Mouse (Mus musculus): Measurements from ENCODE around the gene Slc22a16. TPM values are rescaled to one million over a fixed set of nuclear protein-coding genes. Genes with fewer than 3 reads are reported as not detected.
"Not testable (repeated sequence)": the region's sequence is repeated elsewhere in the genome, so short reads cannot be mapped to it uniquely, and the experiment has no call there.

Slc22a16 gene
- not detected in 2 replicates for polyA plus RNA-seq (2015; fragmentation: Nextera tagmentation; extraction: Ambion mirVana)

- no peak for DNase-seq (ENCODE audit: low spot score)
Observed at GRCm38 (mm10) chr10:40570036-40570435, at the start of gene Slc22a16. Gene Slc22a16 (plus strand): TSS chr10:40570336.

- DNase-seq (ENCODE audit: low spot score) = no peak
Observed at GRCm38 (mm10) chr10:40521579-40521978, 48.6 kb upstream of the Slc22a16 start.

DNA sequence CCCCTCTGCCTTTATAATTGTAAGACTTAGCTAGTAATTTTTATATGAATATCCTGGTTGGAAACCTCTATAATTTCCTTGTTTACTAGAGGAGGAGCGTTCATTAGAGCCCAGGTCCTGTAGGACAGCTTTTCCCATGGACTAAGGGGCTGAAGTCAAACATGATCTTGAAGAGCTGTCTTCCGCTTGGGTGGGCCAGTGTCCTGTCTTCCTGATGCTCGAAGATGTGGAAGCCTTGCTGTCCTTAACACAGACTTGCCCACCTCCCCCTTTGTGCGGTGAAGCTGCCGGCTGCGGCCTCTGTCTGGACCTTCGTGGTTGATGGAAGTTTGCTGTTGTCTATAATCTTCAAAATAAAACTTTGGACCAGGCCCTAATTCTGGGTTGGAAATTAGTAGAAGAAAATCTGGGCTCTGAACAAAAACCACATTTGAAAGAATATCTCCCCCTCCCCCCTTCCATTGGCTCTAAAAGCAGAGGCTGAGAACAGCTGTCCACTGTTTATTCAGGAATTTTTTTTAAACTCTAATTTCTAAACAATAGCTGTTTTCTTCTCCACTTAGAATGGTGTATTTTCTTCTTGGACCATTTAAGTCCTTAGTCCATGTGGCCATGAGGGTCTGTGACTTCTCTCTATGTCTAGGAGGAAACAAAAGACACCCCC lies 46.7 kb upstream of the Slc22a16 start:
- DNase-seq (ENCODE audit: low spot score) = no peak

DNA sequence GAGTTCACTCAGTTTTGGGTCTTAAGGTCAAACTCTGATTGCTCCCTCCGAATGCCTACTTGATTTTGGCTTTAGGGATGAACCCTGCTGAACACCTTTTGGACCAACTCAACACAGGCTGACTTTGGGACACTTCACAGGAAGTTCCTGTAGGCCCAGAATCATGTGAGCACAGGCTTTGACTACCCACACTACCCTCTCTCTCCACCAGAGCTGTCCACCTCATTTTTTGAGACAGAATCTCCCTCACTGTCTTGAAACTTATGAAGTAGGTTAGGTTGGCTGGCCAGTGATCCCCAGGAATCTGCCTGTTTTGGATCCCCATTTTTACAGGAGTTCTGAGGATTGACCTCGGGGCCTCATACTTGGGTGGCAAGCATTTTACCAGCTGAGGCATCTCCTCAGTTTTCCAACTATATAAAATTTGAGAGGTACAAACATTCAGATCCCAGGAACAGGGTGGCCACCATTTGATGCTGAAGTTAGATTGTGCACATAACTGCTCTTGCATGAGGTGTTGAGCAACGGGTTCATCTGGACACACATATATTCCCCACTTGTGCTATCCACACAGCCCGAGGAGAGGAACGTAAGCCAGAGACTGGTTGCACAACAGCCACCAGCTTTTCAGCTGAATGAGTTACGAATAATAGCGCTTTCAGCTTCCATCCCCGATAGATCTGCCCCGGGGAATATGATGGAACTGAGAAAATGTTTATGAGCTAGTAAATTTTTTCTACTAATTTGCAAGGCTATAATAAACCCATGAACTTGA lies 45.9 kb upstream of the Slc22a16 start:
- no peak for DNase-seq (ENCODE audit: low spot score)

DNA sequence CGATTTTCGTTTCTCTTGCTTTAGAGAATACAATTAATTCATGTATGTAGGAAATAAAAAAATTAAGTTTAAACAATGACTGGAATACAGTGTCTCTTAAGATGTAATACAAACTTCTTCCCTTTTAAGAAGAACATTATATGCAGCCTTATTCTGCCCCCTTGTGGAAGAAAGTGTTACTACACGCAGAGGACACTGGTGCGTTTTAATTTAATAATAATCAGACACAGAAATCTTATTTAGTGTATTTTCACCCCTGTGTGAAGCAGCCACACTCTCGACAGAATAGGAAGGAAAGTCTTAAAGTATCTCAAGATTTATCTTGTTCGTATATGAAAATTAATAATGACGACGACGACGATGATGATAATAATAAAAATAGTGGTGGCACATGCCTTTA lies 45.1 kb upstream of the Slc22a16 start:
- DNase-seq (ENCODE audit: low spot score) = peak; percentile 71

DNA sequence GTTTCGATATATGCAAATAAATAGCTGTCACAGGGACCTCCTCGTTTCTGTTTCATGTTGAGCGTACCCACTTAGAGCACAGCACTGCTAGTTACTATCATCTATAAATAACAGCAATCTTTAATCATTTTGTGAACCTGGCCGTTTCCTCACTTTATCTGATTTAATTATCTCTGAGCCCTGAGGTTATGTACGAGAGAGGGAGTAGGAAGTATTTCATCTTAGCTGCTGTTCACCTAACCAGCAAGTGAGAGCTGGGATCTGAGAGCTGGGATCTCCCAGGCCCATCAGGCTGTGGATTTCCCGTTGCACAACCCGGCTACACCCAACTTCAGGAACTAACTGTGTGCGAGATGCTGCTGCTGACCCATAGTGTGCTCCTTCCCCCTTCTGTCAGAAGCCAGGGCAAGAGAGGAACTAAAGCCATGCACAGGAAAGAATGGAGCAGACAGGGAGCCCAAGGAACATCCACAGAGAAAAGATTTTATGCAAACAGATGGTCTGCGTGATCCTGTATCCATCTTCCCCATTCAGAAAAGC lies 44.5 kb upstream of the Slc22a16 start:
- no peak for DNase-seq (ENCODE audit: low spot score)

GRCm38 (mm10) chr10:40526301-40526761 lies 43.8 kb upstream of the Slc22a16 start:
- no peak for DNase-seq (ENCODE audit: low spot score)

GRCm38 (mm10) chr10:40526986-40527385 lies 43.1 kb upstream of the Slc22a16 start:
- DNase-seq (ENCODE audit: low spot score) = no peak

- peak; percentile 77 for DNase-seq (ENCODE audit: low spot score)
Observed at GRCm38 (mm10) chr10:40527573-40527972, 42.6 kb upstream of the Slc22a16 start.

DNA sequence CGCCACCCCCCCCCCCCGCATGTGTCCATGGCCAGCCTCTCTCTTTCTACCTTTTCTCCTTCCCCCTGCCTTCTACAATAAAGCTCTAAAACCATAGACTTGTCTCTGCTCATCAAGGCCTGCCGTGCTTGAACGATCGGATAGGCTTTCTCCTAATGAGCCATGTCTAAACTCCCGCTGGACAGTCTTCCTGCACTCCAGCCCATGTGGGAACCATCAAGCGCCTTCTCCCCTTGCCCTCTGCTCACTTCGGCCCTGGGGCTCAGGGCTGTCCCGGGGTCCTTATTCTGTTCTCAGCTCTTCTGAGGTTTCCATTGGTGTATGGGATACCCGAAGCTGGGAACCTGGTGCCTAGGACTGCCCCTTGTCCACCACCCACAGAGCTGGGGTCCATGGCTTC lies 41.5 kb upstream of the Slc22a16 start:
- DNase-seq (ENCODE audit: low spot score) = no peak

DNA sequence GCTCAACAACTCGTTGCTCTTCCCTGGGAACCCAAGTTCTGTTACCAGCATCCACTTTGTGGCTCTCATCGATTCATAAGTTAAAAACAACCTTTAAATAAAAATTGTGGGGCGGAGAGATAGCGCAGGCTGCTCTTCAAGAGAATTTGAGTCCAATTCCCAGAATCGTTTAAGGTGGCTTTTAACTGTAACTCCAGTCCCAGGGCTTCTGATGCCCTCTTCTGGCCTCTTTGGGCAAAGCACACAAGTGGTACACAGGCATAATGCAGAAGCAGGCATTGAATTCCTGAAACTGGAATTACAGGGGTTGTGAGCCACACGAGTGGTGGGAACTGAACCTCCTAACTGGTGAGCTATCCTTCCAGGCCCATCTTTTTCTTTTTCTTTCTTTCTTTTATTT lies 40.5 kb upstream of the Slc22a16 start:
- DNase-seq (ENCODE audit: low spot score) = peak; percentile 68

DNA sequence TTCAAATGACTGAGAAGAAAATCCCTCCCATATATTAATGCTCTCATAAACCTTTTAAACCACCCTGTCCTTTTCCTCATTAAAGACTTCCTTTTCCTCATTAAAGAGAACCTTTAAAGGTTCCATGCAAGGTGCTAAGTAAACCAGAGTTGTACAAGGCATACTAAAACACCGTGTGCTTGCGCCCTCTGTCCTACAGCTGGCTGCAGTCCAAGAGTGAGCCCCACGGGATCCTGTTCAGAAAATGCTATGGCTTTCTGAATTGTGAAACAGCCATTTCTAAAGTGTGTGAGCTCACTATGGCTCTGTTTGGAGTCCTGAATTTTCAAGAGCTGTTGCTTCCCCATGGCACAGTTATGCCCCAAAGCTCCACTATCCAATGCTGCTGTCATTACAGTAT lies 39.5 kb upstream of the Slc22a16 start:
- no peak for DNase-seq (ENCODE audit: low spot score)

DNA sequence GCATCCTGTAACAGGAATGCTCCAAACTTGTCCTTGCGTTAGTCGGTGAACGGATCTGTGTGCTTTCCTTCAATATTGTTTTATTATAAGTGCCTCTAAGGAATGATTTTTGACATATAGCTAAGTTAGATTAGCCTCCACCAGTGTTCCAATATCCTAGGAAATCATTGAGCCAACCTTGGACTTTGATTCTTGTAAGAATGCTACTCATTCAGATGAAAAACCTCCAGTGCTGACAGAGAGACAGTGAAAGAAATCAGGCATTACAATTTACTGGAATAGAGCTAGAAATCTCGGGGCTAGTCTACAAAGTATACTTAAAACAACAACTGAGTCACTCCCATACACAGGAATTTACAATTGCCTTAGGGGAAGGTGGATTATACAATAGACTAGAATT lies 37.5 kb upstream of the Slc22a16 start:
- DNase-seq (ENCODE audit: low spot score) = not testable (repeated sequence)

DNA sequence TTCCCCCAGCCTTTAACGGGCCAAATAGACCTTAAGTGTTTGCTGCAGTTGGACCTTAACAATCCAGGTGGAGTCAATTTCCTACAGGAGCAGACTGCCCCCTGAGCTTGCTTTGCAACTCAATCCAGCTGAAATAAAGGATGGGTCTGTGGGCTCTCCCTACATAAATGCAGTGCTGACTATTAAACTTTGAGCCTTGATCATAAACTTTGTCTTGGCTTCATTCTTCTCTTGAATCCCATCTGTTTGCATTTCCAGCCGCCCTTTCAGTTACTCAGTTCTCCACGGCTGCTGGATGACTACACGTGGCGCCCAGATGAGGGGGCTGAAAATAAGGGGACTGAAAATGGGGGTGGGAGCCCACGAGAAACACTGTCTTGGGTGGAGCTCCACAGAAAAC lies 28.8 kb upstream of the Slc22a16 start:
- DNase-seq (ENCODE audit: low spot score) = no peak

GRCm38 (mm10) chr10:40549317-40549716 lies 20.8 kb upstream of the Slc22a16 start:
- DNase-seq (ENCODE audit: low spot score) = no peak

GRCm38 (mm10) chr10:40551801-40552200 lies 18.3 kb upstream of the Slc22a16 start:
- no peak for DNase-seq (ENCODE audit: low spot score)

GRCm38 (mm10) chr10:40565695-40566094 lies 4.4 kb upstream of the Slc22a16 start:
- DNase-seq (ENCODE audit: low spot score) = not testable (repeated sequence)

DNA sequence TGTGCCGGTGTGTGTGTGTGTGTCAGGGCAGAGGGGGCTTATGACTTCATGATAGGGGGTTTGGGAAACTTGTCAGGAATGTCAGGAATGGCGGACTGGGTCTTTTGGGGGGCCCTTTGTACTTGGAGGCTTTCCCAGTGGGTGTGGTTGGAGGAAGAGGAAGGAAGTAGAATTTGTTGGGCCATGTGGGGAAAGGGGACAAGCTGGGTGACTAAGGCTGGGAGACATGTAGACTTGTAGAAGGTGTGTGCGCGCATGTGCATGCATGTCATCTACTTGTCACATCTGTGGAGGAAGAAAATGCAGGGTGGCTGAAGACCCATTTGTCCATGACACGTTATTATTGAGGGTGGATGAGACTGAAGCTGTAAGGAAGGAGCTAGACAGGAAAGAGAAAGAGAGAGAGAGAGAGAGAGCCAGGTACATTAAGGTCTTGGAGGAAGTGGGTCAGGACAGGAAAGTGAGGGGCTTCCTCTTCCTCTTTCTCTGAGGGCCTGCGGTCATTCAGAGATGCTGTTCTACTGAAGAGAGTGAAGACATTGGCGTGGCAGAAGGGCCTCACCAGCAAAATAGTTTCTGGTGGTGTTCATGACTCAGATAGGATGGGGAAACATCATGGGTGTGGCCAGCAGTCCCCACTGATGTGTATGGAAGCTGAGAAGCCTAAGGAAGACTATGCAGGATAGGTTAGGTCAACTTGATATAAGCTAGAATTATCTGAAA lies 5.9 kb downstream of the Slc22a16 start:
- DNase-seq (ENCODE audit: low spot score) = no peak

DNA sequence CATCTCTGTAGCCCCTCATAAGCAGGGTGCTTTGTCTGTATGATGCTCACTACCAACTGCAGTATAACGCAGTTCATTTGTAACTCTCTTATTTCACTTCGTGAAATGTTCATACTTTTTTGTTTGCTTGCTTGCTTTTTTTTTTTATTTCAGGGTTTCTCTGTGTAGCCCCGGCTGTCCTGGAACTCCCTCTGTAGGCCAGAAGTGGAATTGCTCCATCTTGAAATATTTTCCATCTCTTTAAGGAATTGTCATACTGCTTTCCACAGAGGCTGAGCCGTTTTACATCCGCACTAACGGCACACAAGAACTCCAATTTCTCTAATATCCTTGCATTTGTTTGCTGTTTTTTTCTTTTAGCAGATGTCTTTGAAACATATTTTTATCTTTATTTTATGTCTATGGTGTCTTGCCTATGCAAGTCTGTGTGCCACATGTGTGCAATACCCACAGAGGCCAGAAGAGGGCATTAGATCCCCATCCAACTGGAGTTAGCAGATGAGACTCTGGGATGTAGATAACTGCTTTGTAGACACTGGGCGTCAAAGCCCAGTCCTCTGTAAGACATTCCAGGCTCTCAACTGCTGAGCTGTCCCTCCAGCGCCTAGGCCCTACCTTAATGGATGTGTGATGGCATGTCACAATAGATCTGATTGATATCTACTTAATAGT lies 13.6 kb downstream of the Slc22a16 start:
- DNase-seq (ENCODE audit: low spot score) = peak; percentile 20

GRCm38 (mm10) chr10:40592186-40592585 lies 22.1 kb downstream of the Slc22a16 start:
- no peak for DNase-seq (ENCODE audit: low spot score)

GRCm38 (mm10) chr10:40597177-40597576 lies 27.0 kb downstream of the Slc22a16 start:
- no peak for DNase-seq (ENCODE audit: low spot score)
